Mouse (Mus musculus) heart, postnatal 0 days (tissue): ENCODE data around the gene Sema4c.

Source experiments
- CTCF ChIP-seq: IDR thresholded peaks from 2 replicates; pipeline ENCODE4 v1.5.1; 2016; ENCODE audit warnings: antibody characterized with exemption, control low read depth, low read depth
- EP300 ChIP-seq: IDR thresholded peaks from 2 replicates; pipeline ENCODE4 v1.6.1; 2016; ENCODE audit warnings: antibody characterized with exemption, low read depth

DNA sequence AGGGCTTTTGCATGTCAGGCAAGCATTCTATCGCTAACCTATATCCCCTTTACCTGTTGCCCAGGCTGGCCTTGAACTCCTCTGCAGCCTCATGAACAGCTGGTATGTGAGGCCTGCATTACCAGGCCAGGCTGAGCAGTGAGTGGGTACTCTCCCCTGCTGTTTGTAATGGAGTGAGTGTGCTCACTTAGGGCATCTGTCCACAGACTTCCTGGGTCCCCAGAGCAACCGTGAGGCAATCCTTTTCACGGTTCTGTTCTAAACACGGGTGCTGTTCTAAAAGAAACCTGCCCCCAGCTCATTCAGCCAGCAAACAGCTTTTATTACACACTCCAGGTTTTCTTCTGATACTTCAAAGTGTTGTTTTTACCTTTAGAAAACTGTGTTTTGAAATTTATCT is 19.4 kb downstream of the Sema4c start:
- TF ChIP-seq CTCF, result no peak
- no peak for TF ChIP-seq EP300
